Mouse (Mus musculus) fat pad, adult 2 months (tissue): ENCODE measurements around the gene Cbl.

Experiments
- DNase-seq: peaks from one replicate; pipeline ENCODE4 v3.0.0-alpha.2; 2011; ENCODE audit warnings: low read depth, low spot score; ENCODE audit errors: extremely low read depth

Gene Cbl

DNA sequence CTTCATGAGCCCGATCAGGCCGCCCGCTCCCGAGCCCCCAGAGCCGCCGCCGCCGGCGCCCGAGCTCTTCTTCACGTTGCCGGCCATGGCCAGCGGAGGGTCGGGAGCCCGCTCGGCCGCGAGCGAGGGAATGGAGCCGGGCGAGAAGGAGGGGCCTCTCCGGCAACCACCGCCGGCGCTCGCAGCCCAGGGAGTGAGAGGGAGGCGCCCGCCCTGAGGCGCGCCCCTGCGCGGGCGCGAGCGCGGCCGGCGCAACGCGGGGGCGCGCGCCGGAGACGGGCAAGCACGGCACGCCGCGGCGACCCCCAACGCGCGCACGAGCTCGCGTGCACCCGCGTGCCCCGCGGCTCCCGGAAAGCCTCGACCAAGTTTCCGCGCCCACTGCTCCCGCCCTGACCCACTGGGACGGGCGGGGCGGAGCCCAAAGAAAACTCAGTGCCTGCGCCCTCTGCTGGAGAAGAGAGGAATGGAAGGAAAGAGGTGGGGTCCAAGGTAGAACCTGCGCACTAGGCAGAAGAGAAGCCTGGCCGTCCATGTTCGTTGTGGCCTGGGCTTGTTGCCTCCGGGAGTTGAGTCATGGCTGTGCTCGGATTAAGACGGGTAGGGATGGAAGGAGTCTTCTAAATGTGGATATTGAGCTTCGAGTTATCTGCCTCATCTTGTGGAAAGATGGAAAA is at the start of gene Cbl:
TSS of gene Cbl (minus strand) at position 248 of the 677 bp plus-strand sequence.
- DNase-seq, result peak; percentile 66

GRCm38 (mm10) chr9:44283183-44283582 is 49.3 kb upstream of the Cbl start:
- DNase-seq, result no peak

DNA sequence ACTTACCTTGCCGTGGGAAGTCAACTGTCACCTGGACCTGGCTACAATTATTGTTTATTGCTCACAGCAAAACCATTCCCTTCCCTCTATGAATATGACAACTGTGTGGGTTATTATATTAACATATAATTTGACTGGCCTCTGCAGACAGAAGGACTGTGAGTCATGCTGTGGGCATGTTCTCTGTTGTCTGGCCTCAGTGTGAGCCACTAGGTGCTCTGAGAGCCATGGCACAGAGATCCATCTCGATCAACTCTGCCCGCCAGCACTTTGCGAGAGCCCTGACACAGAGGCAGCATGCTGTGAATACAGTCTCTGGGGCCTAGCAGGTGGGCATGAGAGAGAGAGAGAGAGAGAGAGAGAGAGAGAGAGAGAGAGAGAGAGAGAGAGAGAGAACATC is 36.1 kb upstream of the Cbl start:
- DNase-seq, result no peak

- no peak for DNase-seq
Measured at GRCm38 (mm10) chr9:44269077-44269476, 35.2 kb upstream of the Cbl start.

DNA sequence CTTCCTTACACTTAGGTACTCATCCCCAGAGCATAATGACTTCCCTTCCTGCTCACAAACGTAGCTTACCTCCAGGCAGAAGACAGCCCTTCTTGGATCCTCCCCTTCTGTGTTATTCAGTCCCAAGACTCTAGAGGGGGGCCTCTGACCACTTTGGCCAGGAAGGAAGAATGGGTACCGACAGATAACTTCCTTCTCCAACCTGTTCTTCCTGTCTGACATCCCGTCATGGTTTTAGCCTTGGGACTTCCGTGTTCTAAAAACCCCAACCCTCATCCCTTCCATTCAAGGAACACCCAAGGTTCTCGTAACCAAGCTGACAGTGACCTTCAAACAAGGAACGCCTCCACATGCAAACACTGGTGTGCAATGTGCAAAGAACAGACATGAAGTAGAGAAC is 34.6 kb upstream of the Cbl start, which contains the start of gene Nlrx1:
TSS of gene Nlrx1 (minus strand) at position 168 of the 400 bp plus-strand sequence.
- DNase-seq, result peak; percentile 69

DNA sequence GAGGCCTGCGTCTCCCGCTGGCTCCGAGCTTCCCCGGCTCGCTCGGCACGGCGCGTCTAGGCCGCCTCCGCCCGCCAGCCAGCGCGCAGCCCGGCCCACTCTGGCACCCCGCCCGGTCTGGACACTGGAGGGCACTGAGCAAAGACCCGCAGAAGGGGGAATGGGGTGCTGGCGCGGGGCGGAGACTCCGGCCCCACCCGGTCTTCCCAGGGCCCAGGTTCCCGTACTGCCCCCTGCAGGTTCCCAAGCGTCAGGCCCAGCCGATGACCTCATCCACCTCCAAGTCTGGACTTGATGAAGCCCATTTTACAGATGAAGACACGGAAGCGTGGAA is 34.1 kb upstream of the Cbl start:
- DNase-seq, result peak; percentile 30

GRCm38 (mm10) chr9:44267319-44268026 is 33.6 kb upstream of the Cbl start:
- no peak for DNase-seq

- peak; percentile 33 for DNase-seq
Measured at GRCm38 (mm10) chr9:44266478-44267226, 32.8 kb upstream of the Cbl start.

- no peak for DNase-seq
Measured at GRCm38 (mm10) chr9:44261388-44261787, 27.5 kb upstream of the Cbl start.

- DNase-seq, result no peak
Measured at GRCm38 (mm10) chr9:44259014-44259413, 25.2 kb upstream of the Cbl start.

GRCm38 (mm10) chr9:44256213-44256612 is 22.4 kb upstream of the Cbl start:
- DNase-seq, result no peak

DNA sequence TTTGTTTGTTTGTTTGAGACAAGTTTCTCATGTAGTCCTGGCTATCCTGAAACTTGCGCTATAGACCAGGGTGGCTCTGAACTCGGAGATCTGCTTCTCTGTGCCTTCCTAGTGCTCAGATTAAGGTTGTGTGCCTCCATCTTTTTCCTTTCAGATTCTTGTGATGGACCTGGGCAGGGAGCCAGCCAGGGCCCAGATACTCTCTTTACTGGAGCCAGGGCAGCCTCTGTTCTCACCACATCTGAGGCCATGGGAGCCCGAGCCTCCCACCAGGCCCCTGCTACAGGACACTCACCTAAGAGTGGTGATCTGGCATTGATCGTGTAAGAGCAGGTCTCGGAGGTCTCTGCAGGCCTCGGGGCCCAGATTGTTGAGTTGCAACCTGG is 21.3 kb upstream of the Cbl start:
- no peak for DNase-seq

- no peak for DNase-seq
Measured at GRCm38 (mm10) chr9:44254508-44255135, 20.8 kb upstream of the Cbl start.

DNA sequence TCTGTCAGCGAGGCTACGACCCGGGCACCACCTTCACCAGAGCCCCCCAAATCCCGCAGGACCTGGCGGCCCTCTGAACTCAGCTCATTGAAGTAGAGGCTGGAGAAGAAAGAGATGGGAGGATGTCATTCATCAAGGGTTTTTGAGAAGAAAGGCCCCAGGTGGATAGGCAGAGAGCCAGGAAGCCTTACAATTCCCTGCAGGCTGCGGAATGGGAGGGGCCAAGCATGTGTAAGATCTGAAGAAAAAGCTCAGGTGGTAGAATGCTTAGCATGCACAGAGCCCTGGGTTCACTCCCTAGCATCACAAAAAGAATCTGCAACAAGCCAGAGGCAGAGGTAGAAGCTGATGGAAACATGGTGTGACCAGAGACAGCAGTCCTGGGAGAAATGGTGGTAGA is 19.6 kb upstream of the Cbl start:
- DNase-seq, result no peak

DNA sequence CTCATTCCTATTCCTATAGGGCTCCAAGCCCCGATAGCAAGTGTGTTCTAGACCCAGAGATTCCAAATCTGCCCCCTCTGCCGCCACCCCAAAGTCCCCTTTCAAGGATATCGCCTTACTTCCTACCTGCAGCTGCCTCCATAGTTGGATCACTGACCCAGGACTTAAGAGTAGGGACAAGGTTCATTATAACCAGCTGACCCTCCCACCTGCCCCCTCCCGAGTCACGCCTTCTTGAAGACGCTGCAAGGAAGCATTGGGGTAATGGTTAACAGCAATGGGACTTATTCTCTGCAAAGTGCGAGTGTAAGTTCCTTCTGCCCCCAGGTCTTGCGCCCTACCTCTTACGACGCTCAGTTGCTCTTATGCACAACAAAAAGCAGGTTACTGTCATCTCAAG is 17.5 kb upstream of the Cbl start, which contains the start of gene Pdzd3:
TSS of gene Pdzd3 (minus strand) at position 158 of the 400 bp plus-strand sequence.
- DNase-seq, result no peak

DNA sequence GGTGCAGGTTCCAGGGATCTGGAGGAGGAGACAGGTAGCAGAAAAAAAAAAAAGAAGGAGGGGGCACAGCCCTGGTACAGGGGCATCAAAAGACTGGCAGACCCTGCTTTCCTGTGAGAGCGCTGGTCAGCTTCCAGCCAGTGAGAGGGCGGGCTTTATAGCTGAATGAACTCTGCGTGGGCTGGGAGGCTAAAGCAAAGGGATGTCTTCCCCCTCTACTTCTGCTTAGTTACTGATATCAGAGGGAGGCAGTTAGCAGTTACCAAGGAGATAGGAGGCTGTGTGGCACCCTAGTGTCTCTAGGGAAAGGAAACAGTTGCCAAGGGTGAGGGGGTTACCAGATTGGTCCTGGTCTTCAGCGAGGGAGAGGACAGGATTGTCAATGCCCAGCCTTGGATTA is 16.6 kb upstream of the Cbl start:
- DNase-seq, result no peak

DNA sequence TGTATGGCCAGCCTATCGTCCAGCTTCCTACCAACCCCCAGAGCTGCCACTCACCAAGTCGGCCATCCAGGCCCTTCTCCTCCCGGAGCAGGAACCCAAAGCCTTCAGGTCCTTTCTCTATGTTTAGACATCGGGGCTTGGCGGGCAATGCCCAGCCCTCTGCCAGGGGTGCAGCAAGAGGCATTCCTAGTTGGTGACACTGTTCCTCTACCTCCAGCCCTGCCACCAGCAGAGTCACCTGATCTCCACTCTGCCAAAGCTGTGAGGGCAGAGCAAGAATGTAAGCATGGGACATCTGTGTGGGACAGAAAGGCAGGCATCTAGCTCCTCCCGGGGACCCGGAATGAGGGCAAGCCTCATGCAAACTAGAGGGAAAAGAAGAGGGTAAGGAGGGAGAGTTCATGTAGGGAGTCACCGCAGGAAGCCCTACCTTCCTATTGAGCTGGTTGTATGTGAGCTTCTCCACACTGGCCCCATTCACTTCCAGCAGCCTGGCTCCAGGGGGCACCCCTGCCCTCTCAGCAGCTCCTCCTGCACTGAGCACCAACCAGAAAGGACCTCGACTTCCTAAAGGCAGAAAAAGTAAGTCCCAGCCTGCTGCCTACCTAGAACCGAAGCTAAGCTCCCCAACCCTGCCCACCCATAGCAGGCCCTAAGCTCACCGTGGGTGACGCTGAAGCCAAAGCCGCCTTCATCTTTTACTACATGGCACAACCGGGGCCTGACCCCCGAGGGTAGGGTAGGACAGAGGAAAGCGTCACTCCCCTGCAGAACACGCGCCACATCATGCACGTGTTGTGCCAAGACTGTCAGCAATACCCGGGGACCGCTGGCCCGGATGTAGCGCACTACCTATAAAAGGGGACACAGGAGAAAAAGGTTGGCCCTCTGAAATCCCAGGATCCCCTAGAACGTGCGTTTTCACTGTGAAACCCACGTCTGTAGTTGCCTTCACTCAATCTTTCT is 15.6 kb upstream of the Cbl start:
- DNase-seq, result no peak

DNA sequence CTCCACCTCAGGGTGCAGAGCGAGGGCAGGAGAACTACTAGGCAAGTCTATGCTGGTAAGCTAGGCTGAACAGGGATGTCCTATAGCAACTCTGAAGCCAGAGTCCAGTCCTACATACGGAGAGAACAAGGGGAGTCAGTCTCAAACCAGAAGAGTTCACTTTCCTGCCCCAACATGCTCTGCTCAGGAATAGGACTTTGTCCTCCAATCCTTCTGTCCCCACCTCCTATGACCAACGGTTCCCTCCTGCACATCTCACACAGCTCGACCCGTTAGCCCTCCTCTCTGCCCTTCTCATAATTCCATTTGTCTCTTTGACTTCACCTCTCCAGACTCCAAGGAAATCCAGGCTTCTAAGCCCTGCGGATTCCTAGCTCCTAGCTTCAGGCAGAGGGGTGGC is 14.1 kb upstream of the Cbl start:
- DNase-seq, result no peak

DNA sequence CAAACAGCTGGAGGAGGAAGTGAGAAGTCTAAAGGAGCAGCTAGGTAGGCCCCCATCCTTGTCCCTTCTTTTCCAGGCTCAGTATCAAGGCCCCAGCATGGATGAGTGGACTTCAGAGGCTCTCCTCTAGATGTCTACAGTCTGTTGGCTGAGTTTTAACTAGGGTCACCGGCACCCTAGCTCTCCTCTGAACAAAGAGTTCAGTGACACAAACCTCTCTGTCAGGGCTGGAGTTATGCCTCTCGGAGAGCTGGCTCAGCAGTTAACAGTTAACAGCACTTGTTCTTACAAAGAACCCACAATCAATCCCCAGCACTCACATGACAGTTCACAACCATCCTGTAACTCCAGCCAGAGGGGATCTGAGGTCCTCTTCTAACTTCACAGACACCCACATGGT is 9.8 kb upstream of the Cbl start:
- DNase-seq, result no peak

- DNase-seq, result no peak
Measured at GRCm38 (mm10) chr9:44241418-44241817, 7.6 kb upstream of the Cbl start.
